Mouse (Mus musculus) brain, embryonic 14.5 days (tissue): ENCODE measurements at regions not wholly inside any gene's neighbourhood (a gene's known extent, or its start where the extent isn't known, plus 50 kb on each side); places are given as distances from the start of the nearest gene placed in this dataset.
A peak's percentile ranks its signal among the peaks of the same experiment; 100 is the strongest.

Experiments used
- DNase-seq: peaks from one replicate; pipeline ENCODE4 v3.0.0-alpha.2; 2011; ENCODE audit warnings: low read depth
- CTCF ChIP-seq: fragments of 200-500 bp; IDR thresholded peaks from 2 replicates; pipeline ENCODE4 v1.5.1; 2012; ENCODE audit warnings: inconsistent platforms, mild to moderate bottlenecking, moderate library complexity, borderline replicate concordance; ENCODE audit not compliant: insufficient read depth, insufficient read length; ENCODE audit errors: extremely low read depth
- POLR2A ChIP-seq: fragments of 200-500 bp; IDR thresholded peaks from 2 replicates; pipeline ENCODE4 v1.6.1; 2012; ENCODE audit warnings: mild to moderate bottlenecking, inconsistent platforms, borderline replicate concordance; ENCODE audit not compliant: poor library complexity, insufficient read depth, insufficient read length, severe bottlenecking; ENCODE audit errors: extremely low read depth

DNA sequence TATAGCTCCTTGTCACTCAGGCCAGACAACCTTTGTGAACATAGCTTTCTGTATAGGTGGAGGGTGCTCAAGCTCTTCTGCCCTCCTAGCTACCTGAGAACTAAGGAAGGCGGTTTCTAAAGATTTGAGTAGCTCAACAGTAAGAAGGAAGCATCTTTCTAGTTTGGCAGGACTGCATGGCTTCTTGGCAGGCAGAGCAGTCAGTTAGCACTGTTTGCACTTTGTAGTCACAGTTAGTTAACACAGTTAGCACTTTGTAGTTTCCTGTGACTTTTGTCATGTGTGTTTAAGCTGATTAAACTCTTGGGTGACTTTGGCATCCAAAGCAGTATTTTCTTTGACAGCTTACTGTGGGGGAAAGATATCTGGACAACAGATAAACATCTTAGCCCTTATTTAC, 219.7 kb downstream of the Zbbx start:
- TF ChIP-seq CTCF, result no peak
- no peak for TF ChIP-seq POLR2A
- DNase-seq, result peak; percentile 46

DNA sequence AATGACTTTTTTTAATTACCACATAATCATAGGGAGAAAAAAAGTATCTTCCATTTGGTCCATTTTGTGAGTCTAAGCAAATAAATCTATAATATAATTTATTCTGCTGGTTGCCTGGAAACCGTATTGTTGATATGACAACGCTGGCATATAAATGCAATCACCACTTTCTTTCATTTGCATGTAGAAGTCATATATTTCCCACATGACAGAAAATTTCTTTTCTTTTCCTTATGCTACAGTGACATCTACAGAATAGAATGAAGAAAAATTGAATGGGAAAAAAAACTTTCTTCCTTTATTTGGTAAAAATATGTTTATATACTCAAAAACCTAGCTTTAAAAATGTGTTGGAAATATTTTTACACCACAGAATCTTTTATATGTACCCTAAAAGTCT, 243.6 kb downstream of the Zbbx start:
- peak; percentile 76 for DNase-seq
- TF ChIP-seq CTCF (no peak), POLR2A (no peak)

DNA sequence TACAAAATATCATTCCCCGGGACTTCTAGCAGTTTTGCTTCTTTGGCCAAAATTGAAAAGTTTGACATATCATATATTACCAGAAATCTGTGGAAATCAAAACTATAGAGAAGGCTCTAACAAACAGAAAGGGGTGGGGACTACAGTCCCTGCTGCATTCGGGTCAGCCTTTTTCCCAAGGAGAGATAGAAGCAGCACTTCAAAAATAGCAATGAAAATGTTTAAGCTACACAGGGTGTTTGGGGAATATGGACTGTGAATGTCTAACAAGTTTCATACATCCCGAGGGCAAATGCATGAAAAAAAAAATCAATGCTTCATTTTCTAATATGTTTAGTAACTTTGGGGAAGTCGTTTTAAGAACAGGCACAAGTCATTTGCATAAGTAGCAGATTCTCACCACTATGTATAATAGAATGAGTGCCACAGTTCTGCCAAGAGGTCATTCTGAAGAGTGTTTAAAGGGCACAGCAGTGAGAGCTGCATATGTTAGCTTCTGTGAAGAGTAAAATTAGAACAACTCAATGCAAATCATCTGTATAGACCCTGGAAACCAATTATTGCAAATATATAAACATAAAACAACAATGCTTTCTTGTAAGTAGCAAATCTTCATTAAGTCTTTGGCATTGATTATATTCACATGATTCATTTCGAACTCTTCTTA, 244.2 kb downstream of the Zbbx start:
- TF ChIP-seq CTCF (no peak), POLR2A (no peak)
- DNase-seq, result peak; percentile 51

DNA sequence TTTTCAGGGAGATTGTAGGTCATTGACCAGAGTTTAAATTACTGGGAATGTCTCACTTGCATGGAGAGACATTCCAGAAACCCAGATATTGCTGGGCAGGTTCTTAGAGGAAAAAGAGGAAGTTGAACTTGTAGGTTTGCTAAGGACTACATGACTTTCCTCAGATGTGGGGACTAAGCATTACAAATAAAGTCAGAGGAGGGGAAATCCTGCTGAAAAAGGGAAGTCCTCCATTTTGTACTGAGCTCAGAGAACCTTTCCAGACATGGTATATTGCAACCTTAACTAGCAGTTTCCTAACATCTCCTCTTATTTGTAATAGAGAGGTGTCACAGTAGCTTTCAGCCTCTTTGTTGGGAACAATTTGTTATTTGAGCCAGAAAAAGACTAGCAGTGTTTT, 260.7 kb downstream of the Zbbx start:
- TF ChIP-seq CTCF (no peak), POLR2A (no peak)
- no peak for DNase-seq
